Mouse (Mus musculus) myocyte (in vitro differentiated cells): ENCODE data around the gene Jun. TPM values are rescaled to one million over a fixed set of nuclear protein-coding genes. Genes with fewer than 3 reads are reported as not detected.

ENCODE experiments used
- H3K27me3 ChIP-seq: one replicate; pipeline ENCODE4 v1.6.1; 2011; ENCODE audit not compliant: control insufficient read depth, insufficient read depth, insufficient read length
- H3K36me3 ChIP-seq: one replicate; pipeline ENCODE4 v1.6.1; 2011; ENCODE audit not compliant: control insufficient read depth, insufficient read depth
- H3K4me2 ChIP-seq: one replicate; pipeline ENCODE4 v1.6.1; 2011; ENCODE audit warnings: low read depth, control low read depth
- H3K4me3 ChIP-seq: one replicate; pipeline ENCODE4 v1.5.1; 2011; ENCODE audit warnings: mild to moderate bottlenecking, control low read depth, moderate library complexity
- H3K79me2 ChIP-seq: one replicate; pipeline ENCODE4 v1.6.1; 2011; ENCODE audit not compliant: control insufficient read depth, insufficient read depth
- H3ac ChIP-seq: one replicate; pipeline ENCODE4 v1.6.1; 2011; ENCODE audit not compliant: control insufficient read depth, insufficient read length
- CEBPB ChIP-seq: IDR thresholded peaks from 2 replicates; pipeline ENCODE4 v1.6.1; 2011; ENCODE audit warnings: mild to moderate bottlenecking, moderate library complexity; ENCODE audit not compliant: poor library complexity, insufficient read depth, severe bottlenecking
- E2F4 ChIP-seq: IDR thresholded peaks from one replicate; pipeline ENCODE4 v1.6.1; 2011; ENCODE audit warnings: mild to moderate bottlenecking, control low read depth, moderate library complexity; ENCODE audit not compliant: insufficient read depth
- MAX ChIP-seq: IDR thresholded peaks from one replicate; pipeline ENCODE4 v1.6.1; 2011; ENCODE audit warnings: low read depth, mild to moderate bottlenecking, control low read depth
- MYOD1 ChIP-seq, 3 experiments: IDR thresholded peaks; one replicate each; pipeline ENCODE4 v1.6.1; 2011; ENCODE audit warnings: control low read depth in 2 of 3, low read depth in 2 of 3, mild to moderate bottlenecking in 2 of 3, moderate library complexity in 1 of 3; ENCODE audit not compliant: insufficient read length in 2 of 3, control insufficient read depth in 1 of 3
- MYOG ChIP-seq, 3 experiments: IDR thresholded peaks; one replicate each; pipeline ENCODE4 v1.6.1; 2011; ENCODE audit warnings: control low read depth in 2 of 3, low read depth in 2 of 3, mild to moderate bottlenecking in 2 of 3; ENCODE audit not compliant: insufficient read length in 2 of 3, control insufficient read depth in 1 of 3, insufficient read depth in 1 of 3
- POLR2A ChIP-seq: IDR thresholded peaks from one replicate; pipeline ENCODE4 v1.6.1; 2011; ENCODE audit warnings: low read depth, mild to moderate bottlenecking, control low read depth, moderate library complexity; ENCODE audit not compliant: insufficient read length
- POLR2AphosphoS2 ChIP-seq: IDR thresholded peaks from one replicate; pipeline ENCODE4 v1.6.1; 2011; ENCODE audit warnings: low read depth, control low read depth; ENCODE audit not compliant: insufficient read length
- REST ChIP-seq: IDR thresholded peaks from one replicate; pipeline ENCODE4 v1.6.1; 2011; ENCODE audit warnings: mild to moderate bottlenecking, control low read depth, moderate library complexity; ENCODE audit not compliant: insufficient read depth, insufficient read length
- SRF ChIP-seq: IDR thresholded peaks from one replicate; pipeline ENCODE4 v1.6.1; 2011; ENCODE audit warnings: low read depth; ENCODE audit not compliant: control insufficient read depth, insufficient read length
- TCF12 ChIP-seq: IDR thresholded peaks from one replicate; pipeline ENCODE4 v1.6.1; 2011; ENCODE audit warnings: mild to moderate bottlenecking, control low read depth; ENCODE audit not compliant: poor library complexity, insufficient read depth, severe bottlenecking
- TCF3 ChIP-seq: IDR thresholded peaks from one replicate; pipeline ENCODE4 v1.6.1; 2011; ENCODE audit warnings: low read depth, control low read depth; ENCODE audit not compliant: insufficient read length
- USF1 ChIP-seq: IDR thresholded peaks from one replicate; pipeline ENCODE4 v1.6.1; 2011; ENCODE audit warnings: low read depth, mild to moderate bottlenecking, control low read depth, moderate library complexity
- polyA plus RNA-seq: library from polyadenylated mRNA; unstranded; fragments of >200 nt; fragmentation: generic; extraction: Trizol; gene quantifications from one replicate; pipeline ENCODE4 v1.2.1, GENCODE M21; 2012; ENCODE audit warnings: missing spikeins

The Jun gene
- polyA plus RNA-seq, 1 experiment, result 51.3 TPM

DNA sequence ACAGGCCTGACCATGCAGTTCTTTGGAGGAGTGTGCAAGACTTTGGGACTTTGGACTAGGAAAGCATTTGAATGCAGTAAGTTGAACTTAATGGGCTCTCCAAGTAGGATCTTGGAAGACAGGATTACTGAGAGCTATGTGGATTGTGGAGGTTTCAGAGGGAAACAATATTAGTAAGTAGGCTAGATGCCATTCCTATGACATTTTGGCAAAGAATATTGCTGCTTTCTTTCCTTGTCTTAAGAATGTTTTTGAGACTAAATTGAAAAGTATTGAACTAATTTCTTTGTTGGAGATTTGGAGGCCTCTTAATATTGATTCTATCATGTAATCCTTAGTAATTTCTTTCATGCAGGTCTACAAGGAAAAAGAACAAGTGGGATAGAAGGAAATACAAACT is 39.8 kb downstream of the Jun start:
- no peak for TF ChIP-seq REST
- TF ChIP-seq MYOD1 (IDR thresholded peaks at IDR 0.05; ENCODE audit: control insufficient read depth in 1 of 3, insufficient read length in 2 of 3, low read depth in 2 of 3), result no peak
- TF ChIP-seq TCF3, result no peak
- TF ChIP-seq E2F4, result no peak
- TF ChIP-seq MAX, result no peak
- TF ChIP-seq MYOG (IDR thresholded peaks at IDR 0.05; ENCODE audit: control insufficient read depth in 1 of 3, insufficient read depth in 1 of 3, insufficient read length in 2 of 3, low read depth in 2 of 3), result no peak
- TF ChIP-seq POLR2A, result no peak
- no peak for TF ChIP-seq POLR2AphosphoS2
- TF ChIP-seq TCF12, result no peak
- TF ChIP-seq SRF, result no peak
- TF ChIP-seq USF1, result no peak
- TF ChIP-seq CEBPB, result no peak
- H3K36me3 ChIP-seq, result no peaks in the 10 kb centered on the region
- no peaks in the 10 kb centered on the region for H3K79me2 ChIP-seq
- H3K4me3 ChIP-seq, result no peak overlapping the region
- H3K27me3 ChIP-seq, result no peaks in the 10 kb centered on the region
- no peak overlapping the region for H3K4me2 ChIP-seq
- H3ac ChIP-seq, result no peak overlapping the region

DNA sequence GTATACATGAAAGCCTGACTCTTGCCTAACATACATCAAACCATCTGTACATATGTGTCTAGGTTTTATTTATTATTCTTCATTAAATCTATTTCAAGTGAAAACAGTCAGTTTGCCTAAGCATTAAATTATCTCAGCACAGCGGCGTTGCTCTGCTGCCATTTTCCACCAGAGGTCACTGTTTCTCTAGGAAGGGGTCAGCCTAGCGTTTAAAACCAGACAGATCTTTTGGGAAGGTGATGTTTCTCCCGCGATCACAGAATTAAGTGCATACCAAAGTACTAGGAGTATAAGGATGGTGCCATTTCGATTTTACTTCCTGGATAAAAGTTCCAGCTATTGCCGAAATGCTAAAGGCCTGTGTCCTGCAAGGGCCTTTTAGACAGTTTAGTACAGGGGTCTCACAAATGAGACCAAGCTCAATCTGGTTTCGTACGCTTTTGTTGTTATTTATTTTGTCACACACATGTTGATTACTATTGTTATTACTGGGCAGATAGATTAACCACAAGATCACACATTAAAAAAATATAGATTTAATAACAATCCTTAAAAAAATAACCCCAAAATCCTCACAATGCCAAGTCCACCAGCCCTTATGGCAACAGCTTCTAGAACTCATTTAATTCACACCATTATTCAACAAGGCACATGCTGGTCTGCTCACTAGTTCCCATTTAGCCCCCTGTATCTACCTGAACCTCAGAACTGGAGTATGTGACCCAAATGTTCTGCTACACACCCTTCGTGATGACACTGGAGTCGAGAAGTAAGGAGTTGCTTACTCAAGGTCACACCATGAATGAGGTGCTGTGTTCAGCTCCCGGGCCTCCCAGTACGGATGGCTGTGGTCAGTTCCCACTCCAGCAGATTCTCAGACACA is 43.6 kb downstream of the Jun start:
- no peaks in the 10 kb centered on the region for H3K36me3 ChIP-seq
- no peaks in the 10 kb centered on the region for H3K27me3 ChIP-seq
- no peak overlapping the region for H3ac ChIP-seq
- H3K79me2 ChIP-seq, result no peaks in the 10 kb centered on the region
- no peak overlapping the region for H3K4me3 ChIP-seq
- peak overlapping the region; percentile 10 for H3K4me2 ChIP-seq
- TF ChIP-seq MYOG (IDR thresholded peaks at IDR 0.05; ENCODE audit: control insufficient read depth in 1 of 3, insufficient read depth in 1 of 3, insufficient read length in 2 of 3, low read depth in 2 of 3) (no peak), CEBPB (no peak), MAX (no peak), TCF12 (no peak), TCF3 (no peak), USF1 (no peak), SRF (no peak)

DNA sequence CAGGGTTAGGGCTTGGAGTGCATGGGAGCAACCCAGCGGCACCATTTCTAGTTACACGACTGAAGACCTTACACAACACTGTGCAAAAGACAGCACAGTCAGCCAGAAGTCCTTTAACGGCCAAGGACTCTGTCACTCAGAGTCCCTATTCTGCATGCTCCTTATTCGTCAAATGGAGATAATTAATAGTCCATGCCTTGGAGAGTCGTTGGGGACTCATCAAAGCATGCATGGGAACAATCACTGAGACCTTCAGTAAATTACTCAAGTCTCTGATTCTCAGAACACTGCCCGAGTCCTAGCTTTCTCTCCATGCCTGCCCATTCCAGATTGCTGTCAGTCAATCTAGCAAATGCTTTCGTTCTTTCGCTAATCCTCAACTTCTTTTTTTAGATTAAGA is 44.3 kb downstream of the Jun start:
- Histone ChIP-seq H3K4me3 (no peak overlapping the region), H3ac (no peak overlapping the region), H3K4me2 (no peak overlapping the region), H3K79me2 (no peaks in the 10 kb centered on the region), H3K27me3 (no peaks in the 10 kb centered on the region), H3K36me3 (no peaks in the 10 kb centered on the region)
- TF ChIP-seq REST (no peak), TCF12 (no peak), MAX (no peak), POLR2AphosphoS2 (no peak), SRF (no peak), TCF3 (no peak), CEBPB (no peak), MYOD1 (IDR thresholded peaks at IDR 0.05; ENCODE audit: control insufficient read depth in 1 of 3, insufficient read length in 2 of 3, low read depth in 2 of 3) (no peak), USF1 (no peak), E2F4 (no peak), MYOG (IDR thresholded peaks at IDR 0.05; ENCODE audit: control insufficient read depth in 1 of 3, insufficient read depth in 1 of 3, insufficient read length in 2 of 3, low read depth in 2 of 3) (no peak), POLR2A (no peak)

DNA sequence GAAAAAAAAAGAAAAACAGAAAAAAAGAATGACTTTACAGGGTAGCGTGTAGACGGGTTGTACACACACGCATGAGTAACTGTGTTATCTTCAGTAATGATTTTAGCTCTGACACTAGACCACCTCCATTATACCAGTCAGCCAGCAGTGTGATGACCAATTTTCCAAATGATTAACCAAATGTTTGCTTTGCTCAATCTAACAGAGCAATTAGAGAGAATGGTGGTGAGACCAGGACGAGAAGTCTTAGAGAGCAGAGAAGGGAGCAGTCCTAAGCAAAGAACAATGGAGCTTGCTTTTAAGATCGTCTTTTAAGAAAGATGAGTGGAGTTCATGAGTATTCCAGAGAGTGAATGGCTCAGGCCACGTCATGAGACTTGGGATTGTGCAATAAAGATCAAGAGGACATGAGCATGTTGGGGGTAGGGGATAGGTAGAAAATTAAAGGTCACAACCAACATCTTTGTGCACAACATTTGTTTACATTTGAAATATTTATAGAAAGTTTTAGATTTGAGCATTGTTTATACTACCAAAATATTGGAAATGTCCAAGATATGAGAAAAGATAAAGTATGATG is 46.7 kb downstream of the Jun start:
- Histone ChIP-seq H3K79me2 (no peaks in the 10 kb centered on the region), H3K4me2 (no peak overlapping the region), H3K4me3 (no peak overlapping the region), H3ac (no peak overlapping the region), H3K27me3 (no peaks in the 10 kb centered on the region), H3K36me3 (no peaks in the 10 kb centered on the region)
- TF ChIP-seq POLR2A (no peak), SRF (no peak), TCF12 (no peak)

DNA sequence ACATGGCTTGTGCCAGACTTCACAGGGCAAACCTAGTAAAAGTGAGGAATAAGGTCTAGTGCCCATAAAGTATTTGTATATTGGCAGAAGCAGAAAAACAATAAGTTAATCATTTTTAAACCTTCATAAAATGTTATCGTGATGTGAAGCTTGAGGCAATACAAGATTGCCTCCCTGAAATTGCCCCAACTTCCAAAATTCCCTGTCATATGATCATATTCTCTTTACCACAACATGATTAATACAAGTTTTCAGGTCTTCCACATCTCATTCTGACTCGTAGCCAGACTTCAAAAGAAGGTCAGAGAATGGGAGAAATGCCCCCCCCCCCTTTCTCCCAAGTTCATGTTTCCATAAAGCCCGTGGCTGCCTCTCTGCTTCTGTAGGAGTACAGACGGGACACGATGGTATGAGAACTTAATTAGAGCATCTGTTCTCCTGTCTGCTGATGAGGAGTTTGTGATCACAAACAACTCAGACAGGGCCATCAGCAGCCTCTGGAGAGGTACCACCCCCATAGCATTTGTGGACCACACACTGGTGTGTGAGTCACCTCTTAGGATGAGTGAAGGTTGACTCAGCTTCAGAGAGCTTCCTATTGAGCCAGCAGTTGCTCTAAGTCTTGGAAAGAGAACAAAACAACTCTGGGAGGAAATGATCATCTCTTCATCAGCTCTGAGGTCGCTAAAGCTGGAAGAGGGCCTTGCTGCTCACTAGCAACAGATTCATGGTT is 50.8 kb downstream of the Jun start:
- Histone ChIP-seq H3K4me2 (peak overlapping the region; percentile 71), H3K4me3 (no peak overlapping the region), H3K27me3 (no peaks in the 10 kb centered on the region), H3K79me2 (no peaks in the 10 kb centered on the region), H3ac (no peak overlapping the region), H3K36me3 (no peaks in the 10 kb centered on the region)
- peak in 1 of 3 experiments; percentile 35 for TF ChIP-seq MYOD1 (IDR thresholded peaks at IDR 0.05; ENCODE audit: control insufficient read depth in 1 of 3, insufficient read length in 2 of 3, low read depth in 2 of 3)
- no peak for TF ChIP-seq POLR2AphosphoS2
- peak; percentile 70 for TF ChIP-seq USF1
